Mouse (Mus musculus) urinary bladder, adult 18-20 months (tissue): ENCODE results near the gene Tfap4.
A peak's percentile ranks its signal among the peaks of the same experiment; 100 is the strongest.

ENCODE experiments used
- DNase-seq, 2 experiments: peaks; one replicate each; pipeline ENCODE4 v3.0.0; 2022; ENCODE audit warnings: low spot score in 2 of 2, mixed read lengths in 2 of 2

Tfap4 gene

DNA sequence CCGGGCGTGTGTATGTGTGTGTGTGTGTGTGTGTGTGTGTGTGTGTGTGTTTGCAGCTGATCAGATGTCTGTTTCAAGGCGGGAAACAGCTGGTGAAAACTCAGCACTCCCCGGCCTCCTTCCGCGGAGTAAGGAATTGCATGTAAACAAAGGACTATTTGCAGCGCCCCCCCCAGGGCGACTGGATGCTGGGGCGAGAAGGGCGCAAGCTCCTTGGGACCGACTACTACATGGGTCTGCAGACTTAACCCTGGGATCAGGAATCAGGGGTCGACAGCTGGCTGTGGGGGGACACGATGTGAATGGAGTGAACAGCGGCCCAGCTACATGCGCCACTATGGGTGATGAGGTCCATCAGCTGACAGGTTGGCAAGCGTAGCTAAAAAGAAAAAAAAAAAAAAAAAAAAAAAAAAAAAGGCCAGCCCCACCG lies at the start of gene Tfap4:
Gene Tfap4, minus strand, starts transcription at position 140 of the 430 bp plus-strand sequence.
- peak; percentile 80 to 89 for DNase-seq

DNA sequence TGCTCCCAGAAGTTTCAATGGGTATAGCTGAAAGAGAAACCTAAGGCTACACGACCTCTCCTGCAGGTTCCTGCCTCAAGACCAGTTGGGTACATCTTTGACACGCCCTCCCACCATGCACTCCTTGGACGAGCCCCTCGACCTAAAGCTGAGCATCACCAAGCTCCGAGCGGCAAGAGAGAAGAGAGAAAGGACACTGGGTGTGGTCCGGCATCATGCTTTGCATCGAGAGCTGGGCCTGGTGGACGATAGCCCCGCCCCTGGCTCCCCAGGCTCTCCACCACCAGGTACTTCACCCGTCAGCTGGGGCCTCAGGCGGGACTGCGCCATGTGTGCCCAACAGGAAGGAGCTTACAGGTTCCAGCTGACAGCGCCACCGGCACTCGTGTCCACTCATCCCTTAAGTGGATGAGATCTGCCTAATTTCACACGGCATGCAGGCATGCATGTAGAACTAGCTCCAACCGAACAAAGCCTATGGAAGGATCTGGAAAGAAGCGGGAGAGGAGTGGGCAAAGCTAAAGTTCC lies 48.9 kb upstream of the Tfap4 start:
- DNase-seq: no peak

DNA sequence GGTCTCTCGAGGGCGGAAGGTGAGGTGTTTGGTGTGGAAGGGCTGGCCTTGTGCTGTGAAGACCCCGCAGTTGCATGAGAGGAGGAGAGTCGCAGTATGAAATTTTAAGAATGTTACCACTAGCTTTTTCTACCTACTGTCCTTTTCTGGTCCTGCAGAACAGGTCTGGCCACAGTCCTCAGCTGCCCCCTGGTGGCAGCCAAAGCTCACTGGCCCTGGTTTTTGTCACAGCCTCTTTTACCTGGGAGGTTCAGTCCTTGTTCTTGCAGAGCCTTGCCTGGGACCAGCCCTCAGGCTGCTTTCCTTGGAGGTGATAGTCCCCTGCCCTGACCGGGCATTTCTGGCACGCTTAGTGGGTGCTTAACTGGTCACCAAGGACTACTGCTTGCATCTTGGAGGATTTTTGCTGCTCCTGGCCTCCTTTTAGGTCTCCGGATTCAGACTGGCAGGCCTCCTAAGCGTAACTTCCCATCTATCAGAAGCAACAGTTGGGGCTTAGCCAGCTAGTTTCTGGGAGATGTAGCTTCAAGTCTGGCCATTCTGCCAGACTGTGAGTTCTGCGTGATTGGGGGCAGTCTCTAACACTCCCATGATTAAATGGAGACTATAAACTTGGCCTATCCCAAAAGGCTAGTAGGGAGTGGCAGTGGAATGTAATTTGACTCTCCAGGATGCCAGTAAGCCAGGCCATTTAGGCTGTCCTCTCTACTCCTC lies 48.3 kb upstream of the Tfap4 start:
- peak; percentile 67 to 80 for DNase-seq

DNA sequence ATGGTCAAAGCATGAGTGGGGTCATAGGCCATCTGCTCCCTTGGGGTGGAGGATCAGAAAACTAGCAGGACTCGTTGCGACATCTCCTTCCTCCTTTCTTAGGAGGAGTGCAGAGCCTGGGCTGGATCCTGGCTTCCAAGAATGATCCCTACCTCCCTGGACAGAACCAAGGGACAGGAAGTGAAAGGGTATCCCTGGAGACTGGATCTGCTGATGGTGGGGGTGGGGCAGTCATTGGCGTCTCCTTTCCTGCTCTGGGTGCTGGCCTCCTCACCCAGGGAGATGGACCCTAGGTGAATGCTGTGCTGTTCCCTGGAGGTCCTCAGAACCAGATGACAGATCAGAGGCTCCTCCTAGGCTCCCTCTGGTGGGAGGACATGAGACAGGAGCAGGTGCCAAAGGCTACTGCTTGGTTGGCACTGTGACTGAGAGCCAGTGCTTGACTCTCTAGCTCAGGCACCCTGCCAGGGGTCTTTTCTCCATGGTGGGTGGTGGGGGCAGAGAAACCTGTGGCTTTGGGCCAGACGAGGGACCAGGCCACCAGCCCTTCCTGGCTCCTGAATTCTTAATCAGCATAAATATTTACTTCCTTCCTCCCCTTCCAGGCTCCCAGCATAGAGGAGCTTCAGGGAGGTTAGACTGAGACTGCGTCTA lies 46.9 kb upstream of the Tfap4 start:
- no peak for DNase-seq

DNA sequence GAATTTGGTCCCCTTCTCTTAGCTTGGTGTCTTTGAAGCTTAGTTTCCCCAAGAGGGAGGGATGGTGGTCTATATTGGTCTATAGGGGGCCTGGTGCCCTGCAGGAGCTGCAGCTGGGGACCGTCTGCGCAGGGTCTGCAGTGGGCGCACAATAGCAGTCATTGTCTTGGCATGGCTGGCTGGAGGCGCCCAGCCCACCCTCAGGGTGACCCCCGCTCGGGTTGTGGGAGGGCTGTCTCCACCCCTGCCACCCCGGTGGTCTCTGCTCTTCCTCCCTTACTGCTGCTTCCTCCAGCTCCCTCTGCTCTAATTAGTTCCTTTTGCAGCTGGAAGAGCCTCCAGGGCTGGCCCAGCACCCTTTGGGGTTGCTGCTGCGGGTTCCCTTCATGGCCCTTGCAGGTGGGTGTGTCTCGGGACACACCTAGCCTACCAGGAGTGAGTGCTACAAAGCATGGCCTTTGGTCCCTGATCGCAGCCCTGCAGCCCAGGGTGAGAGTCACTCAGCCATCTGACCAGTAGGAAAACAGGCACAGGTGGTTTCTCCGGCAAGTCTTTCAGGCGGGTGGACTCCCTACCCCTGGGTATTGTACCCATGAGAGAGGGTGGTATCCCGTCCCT lies 46.0 kb upstream of the Tfap4 start:
- DNase-seq: no peak

DNA sequence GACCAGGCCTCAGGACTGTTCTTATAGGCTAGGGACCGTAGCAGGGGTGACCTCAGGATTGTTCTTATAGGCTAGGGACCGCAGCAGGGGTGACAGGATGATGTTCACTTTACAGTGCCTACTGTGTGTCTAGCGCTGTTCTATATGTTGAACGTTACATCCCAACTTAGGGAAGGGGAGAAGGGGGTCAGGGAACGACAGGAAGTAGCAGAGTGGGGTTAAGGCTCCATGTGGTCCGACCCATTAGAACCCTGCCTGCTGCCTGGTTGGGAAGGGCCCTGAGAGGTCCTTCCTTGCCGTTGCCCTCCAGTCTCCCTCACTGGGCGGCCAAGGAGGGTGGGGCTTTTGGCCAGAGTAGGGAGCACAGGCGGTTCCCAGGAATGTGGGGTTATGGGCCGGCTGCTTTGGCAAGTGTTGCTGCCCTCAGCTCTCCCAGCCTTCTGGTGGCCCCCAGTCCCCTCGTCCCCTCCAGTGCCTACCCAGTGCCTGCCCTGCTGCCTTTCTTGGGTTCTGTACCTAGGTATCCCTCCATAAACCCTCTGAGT lies 44.7 kb upstream of the Tfap4 start:
- DNase-seq: no peak

DNA sequence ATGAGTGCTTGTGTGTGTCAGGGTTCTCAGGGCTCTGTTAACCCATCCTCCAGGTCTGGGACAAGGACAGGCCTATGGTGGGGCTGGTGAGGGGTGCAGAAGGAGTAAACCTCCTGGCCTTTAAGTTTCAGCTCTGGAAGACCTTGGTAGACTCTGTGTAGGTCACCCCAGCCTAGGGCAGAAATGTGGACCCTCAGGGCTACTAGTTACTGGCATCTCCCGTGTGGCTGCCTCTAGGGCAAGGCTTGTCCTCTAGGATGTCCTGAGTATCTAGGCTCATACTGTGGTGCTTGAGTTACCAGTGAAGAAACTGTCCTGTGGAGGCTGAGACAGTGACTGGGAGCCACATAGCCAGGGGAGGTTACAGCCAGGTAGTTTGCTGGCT lies 43.8 kb upstream of the Tfap4 start:
- DNase-seq: no peak

DNA sequence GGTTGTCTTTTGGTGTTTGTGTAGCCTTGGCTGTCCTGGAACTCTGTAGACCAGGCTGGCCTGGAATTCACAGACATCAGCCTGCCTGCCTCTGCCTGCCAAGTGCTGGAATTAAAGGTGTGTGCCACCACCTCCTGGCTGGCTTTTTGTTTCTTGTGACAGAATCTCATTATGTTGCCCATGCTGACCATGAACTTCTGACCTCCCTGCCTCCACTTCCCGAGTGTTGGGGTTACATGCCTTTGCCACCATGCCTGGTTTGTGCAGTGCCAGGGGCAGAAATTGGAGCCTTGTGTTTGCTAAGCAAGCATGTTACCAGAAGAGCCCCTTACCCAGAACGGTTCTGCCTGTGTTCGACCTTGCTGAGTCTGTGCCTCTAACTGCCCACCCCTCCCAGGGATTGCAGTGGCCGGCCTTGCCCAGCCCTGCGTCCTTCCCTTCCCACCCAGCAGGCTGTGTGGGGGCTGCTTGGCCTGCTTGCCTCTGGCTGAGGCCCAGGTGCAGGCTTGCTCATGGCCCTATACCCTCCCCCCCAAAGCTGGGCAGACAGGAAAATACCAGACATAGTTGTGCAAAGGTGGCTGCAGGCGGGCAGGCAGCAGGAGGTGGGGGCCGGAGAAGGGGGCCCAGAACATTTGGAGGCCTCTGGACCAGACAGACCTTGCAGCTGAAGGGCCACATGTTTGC lies 43.3 kb upstream of the Tfap4 start:
- DNase-seq: no peak

DNA sequence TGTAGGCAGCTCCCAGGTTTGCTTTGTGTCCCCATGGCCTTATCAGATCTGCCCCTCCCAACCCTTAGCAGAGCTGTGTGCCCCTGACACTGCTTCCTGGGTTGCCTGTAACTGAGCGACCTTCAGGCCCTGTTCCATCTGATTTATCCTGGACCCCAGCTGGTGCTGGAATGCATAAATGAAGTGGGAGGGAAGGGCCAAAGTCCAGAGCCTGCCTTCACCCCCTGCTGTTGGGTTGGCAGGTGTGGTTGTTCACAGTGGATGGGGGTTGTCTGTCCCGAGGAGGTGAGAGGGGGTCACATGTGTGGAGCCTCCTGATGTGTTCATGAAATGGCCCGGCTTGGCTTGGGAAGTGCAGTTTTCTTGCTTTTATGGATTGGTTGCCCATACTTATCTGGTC lies 42.5 kb upstream of the Tfap4 start:
- no peak for DNase-seq

DNA sequence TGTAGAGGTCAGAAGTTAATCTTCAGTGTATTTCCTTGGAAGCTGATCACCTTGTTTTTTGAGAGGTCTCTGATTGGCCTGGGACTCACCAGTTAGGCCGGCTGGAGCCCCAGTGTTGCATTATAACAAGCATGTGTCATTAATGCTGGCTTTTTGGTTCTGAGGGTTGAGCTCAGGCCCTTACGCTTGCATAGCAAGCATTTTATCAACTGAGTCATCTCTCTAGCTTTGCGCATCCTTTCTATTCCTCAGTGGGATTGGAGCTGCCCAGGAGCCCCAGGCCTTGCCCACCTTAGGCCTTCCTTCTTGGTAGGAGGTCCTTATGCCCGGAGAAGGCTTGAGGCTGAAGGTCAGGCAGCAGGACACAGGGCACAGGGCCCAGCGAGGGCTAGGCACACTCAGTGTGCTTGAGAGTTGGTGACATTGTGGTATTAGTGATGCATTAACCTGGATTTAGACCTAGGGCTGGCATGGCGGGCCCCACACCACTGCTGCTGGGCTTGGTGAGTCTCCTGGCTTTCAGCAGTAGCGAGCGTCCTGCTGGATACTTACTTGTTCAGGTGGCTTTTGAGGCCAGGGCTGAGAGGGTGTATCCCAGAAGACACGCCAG lies 41.2 kb upstream of the Tfap4 start:
- DNase-seq: no peak

DNA sequence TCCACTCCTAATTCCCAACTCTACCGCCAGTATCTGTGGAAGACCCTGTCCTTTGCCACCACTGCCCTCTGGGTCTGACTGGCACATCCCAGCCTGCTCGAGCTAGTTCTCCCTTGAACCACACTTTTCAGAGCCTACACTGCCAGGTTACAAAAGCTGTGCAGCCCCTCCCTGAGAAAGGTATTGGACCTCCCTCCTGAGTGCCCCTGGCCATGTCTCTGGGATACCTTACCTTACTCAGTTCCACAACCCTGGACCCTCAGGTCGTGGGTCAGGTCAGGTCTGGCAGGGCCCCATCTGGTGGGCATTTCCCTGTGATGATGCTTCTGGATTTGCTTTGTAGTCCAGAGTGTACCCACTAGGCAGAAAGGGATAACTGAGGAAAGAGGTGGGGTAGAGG lies 40.0 kb upstream of the Tfap4 start:
- no peak for DNase-seq

DNA sequence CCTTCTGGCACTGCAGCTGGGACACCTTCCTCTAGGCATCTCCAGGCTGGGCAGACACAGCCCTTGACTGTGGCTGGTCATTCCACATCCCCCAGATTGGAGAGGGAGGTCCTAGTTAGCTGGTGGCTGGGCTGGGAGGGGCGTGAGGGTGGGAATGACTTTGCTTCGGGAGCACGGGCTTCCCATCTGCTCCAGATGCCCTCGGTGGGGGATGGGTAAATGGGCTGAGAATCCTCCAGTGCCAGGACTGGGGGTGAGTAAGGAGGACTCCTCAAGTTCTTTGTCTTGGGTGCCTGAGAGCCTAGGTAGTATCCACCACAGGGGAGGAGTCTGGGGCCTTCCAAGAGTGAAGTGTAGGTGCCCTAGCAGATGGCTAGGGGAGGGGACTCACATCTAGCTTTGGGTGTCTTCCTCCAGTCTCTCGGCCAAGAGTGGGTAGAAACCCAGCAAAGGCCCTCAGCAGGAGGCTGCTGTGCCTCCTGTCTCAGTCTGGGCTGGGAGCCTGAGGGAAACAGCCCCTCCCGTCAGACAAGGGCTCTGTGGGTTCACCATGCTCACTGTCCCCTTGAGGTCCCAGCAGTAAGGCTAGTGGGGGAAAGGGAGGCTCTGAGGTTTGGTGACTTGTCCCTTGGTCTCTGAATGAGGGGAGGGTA lies 39.4 kb upstream of the Tfap4 start:
- no peak for DNase-seq

DNA sequence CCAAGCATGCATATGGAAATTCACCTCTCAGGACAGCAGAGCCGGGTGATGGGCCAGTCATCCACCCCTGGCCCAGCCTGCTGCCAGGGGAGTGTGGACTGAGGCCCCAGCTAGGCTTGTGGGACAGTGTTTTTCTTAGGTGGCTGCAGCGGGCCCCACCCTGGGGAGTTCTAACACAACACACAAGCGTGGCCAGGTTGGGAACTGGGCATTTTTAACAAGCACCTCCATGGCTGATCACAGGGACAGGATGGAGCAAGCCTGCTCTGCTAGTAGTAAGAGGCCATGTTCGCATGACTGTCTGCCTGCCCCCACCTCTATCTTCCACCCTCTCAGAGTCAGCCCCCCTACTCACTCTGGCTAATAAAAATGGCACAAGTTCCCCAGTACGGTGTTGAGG lies 38.4 kb upstream of the Tfap4 start:
- no peak for DNase-seq

DNA sequence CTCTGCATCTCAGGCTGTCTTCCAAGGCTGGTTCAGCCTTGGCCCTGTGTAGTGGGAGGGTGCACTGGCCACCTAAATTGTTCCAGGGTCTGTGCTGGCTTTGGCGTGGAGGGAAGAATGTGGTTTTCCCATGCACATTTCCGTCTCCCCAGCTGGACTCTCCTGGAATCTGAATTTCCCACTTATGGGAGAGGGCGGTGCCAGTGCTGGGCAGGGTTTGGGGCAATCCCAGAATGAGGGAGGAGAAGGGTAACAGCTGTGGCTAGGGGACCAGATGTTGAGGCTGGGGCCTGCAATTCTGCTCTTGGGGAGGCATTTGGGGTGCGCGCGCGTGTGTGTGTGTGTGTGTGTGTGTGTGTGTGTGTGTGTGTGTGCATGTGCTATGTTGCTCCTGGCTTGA lies 37.6 kb upstream of the Tfap4 start:
- no peak for DNase-seq

DNA sequence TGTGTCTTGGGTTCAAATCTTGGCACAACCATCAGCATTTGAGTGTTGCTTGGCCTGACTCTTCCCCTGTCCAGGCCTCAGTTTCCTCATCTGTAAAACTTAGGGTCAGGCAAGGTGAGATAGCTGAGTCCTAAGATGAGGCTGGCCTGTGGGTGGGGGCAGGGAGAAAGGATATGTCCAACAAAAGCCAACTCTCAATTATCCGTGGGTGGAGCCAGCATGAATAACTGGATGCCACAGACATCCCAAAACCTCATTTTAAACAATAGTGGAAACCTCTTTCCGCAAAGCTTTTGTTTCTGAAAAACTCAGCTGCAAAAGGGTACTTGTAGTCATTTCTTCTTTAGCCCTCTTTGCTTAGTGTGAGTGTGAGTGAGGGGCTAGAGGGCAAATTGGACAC lies 37.2 kb upstream of the Tfap4 start:
- no peak for DNase-seq

DNA sequence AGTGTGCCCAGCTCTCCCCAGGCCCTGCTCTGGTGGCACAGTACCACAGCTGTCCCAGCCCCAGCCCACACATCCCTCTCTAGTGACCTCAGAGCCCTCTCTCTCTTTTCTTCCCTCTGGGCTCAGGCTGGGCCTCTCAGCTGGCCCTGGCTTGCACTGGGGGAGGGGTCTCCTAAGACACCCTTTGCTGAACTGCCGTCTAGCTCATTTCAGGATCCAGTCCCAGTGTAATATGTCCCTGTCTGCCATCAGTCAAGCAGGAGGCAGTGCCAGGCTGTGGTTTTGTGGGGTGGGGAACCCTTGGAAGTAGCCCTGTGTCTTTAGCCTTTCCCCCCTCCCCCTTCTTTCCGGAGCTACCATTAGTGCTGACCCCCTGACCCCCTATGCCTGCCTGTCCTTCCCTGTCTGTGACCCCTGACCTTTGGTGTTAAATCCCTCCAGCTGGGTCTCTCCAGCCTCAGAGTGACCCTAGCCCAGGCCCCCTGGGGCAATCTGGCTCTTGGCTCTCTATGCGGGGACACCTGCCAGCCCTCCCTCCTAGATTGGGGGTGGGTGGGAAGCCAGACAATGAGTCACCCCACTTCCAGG lies 36.6 kb upstream of the Tfap4 start:
- DNase-seq: no peak

DNA sequence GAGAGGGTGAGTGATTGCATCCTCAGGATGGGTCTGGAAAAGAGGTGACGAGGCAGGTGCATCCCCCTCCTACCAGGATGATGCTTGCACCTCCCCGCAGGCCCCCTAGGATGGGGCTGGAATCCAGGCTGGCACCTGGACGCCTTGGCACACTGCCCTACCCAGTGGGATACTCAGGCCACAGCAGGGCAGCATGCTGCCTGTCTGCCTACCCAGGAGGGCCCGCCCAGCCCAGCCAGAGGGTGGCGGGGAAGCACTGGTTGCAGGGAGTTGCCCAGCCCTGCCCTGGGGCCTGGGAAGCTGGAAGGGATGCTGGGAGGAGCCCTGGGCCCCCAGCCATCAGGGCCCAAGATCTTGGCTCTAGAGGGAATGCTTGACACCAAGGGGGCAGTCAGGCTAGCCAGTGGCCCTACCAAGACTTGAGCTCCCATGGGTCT lies 35.9 kb upstream of the Tfap4 start:
- DNase-seq: peak in 1 of 2 experiments; percentile 28

DNA sequence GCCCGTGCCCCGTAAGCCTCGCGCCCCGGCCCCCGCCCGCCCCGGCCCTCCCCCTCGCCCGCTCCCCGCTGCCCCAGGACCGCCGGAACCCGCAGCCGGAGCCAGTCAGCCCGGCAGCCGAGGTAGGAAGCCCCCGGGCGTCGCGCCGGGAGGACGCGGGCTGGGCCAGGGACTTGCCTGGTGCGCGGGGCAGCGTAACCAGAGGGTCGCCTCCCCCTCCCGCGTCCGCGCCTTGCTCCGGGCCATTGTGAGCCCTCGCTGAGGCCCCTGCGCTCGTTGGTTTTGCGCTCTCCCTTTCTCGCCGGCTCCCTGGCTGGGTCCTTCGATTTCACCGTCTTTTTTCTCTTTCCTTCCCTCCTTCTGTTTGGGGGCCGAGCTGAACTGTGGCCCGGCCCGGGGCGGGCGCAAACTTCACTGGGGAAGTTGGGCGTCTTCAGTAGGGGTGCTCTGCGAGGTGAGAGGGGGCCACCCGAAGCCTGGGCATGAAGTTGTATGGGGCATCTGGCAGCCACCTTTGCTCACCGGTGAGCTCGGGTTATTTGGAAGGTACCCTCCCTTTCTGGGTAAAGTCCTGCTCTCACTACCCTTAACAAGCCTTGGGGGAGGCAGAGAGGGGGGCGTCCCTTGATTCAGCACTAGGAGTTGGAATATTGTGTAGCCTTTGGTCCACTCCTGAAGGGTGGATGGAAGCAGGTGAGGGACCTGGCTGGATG lies 35.3 kb upstream of the Tfap4 start:
- no peak for DNase-seq

DNA sequence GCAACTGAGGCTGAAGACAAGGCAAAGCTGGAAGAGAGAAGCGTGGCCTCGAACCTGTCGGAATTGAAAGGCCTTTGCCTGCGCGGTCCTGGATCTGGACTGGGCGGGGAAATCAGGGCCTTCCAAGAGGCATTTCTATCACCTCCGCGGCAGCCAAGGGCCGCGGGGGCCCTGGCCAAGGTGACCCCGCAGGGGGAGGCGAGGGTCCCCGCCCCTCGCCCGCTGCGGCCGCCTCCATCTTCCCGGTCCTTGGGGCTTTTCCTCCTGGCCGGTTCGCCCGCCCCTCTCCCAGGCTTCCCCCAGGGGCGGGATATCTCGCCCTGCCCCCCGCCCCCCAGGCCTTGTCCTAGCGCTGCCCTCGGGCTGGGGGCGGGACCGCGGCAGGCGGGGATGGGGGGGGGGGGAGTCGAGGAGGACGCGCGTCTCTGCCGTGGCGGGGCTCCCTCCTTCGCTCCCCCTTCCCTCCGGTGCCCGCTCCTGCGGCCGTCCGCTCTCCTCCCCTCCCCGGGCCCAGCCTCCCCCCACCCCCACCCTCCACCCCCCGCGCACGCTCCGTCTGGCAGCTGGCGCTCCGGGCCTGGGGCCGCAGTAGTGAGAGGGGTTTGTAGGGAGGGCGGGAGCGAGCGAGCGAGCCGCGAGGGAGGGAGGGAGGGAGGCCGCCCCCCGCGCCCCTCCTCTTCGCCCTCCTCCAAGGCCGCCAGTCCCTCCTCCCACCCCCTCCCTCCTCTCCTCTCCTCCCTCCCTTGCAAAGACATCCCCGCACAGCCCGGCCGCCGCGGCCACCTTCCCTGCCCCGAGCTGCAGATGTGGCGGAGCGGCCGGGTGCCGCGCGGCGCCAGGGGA lies 34.5 kb upstream of the Tfap4 start, which contains the start of gene Glis2:
Gene Glis2, plus strand, starts transcription at position 743 of the 843 bp plus-strand sequence.
- DNase-seq: peak in 1 of 2 experiments; percentile 32
